Mouse (Mus musculus) small intestine, adult 2 months (tissue): ENCODE data around the gene Arfgef3.

Experiments used
- CTCF ChIP-seq: fragments of 200-500 bp; IDR thresholded peaks from 2 replicates; pipeline ENCODE4 v1.5.1; 2012; ENCODE audit warnings: low read depth, mild to moderate bottlenecking, control low read depth, inconsistent platforms, low read length, moderate library complexity, mixed read lengths; ENCODE audit not compliant: insufficient replicate concordance, insufficient read length; ENCODE audit errors: extremely low read depth
- POLR2A ChIP-seq: fragments of 200-500 bp; IDR thresholded peaks from 2 replicates; pipeline ENCODE4 v1.6.1; 2012; ENCODE audit warnings: low read depth, mild to moderate bottlenecking, control low read depth, inconsistent platforms, low read length, moderate library complexity

- TF ChIP-seq POLR2A: no peak
- TF ChIP-seq CTCF: no peak
Observed at GRCm38 (mm10) chr10:18709836-18710235, 33.9 kb downstream of the Arfgef3 start.
